Mouse (Mus musculus): ENCODE measurements at regions not wholly inside any gene's neighbourhood (a gene's known extent, or its start where the extent isn't known, plus 50 kb on each side); places are given as distances from the start of the nearest gene placed in this dataset.

DNA sequence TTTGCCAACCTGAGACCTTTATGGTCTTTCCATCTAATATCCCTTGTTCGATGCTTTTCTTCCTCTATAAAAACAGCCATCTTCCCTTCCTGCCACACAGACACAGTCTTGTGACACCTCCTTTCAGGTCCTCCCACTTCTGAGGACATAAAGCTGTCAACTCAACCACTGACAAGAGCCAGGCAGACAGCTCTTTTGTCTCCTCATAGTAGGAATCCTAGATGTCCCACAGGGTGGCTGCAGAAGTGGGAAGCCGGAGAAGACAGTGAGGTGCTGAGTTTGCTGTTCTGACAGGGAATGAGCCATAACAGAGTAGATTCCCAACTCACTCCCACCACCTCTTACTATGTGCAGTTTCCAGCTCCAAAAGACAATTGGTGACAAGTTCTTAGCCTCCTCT, 358.4 kb downstream of the Pmp22 start:
- no peak for DNase-seq

DNA sequence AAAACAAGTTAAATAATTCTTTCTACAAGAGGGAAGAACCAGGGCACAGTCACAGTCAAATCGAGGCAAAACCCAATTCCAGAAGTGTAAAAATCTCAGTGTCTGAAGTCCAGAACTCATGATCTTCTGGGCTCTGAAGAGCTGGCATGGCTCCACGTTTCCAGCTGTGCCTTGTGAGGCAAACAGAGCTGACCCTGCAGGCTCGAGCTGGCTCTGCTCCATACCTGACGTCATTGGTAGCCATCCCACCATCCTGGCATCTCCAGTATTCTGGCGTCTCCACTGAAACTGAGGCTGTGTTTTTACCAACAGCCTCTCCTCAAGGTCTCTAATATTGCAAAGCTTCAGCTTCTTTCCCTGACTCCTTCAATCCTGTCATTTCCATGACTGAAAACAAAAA, 373.4 kb downstream of the Pmp22 start:
- DNase-seq: no peak

GRCm38 (mm10) chr11:63507387-63507786, 378.6 kb downstream of the Pmp22 start:
- DNase-seq: no peak

GRCm38 (mm10) chr11:63508727-63509126, 379.9 kb downstream of the Pmp22 start:
- DNase-seq: no peak

GRCm38 (mm10) chr11:63510611-63511010, 381.8 kb downstream of the Pmp22 start:
- no peak for DNase-seq

DNA sequence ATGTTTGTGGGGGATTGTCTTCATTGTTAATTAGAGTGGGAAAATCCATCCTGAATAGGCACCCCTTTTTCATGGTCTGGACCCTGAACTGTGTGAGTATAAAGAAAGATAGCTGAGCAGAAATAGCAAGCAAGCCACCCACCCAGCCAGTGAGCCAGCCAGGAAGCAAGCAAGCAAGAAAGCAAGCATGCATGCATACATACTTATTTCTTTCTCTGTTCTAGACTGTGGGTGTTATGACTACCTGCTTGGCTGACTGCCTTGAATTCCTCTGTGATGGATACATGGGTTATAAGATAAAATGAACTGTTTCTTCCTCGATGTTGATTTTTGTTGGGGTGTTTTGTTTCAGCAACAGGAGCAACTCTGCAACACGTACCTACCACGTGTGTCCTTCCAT, 385.8 kb downstream of the Pmp22 start:
- no peak for DNase-seq

GRCm38 (mm10) chr11:63518847-63519246, 390.1 kb downstream of the Pmp22 start:
- DNase-seq: no peak

GRCm38 (mm10) chr11:63524254-63524653, 395.5 kb downstream of the Pmp22 start:
- DNase-seq: no peak

DNA sequence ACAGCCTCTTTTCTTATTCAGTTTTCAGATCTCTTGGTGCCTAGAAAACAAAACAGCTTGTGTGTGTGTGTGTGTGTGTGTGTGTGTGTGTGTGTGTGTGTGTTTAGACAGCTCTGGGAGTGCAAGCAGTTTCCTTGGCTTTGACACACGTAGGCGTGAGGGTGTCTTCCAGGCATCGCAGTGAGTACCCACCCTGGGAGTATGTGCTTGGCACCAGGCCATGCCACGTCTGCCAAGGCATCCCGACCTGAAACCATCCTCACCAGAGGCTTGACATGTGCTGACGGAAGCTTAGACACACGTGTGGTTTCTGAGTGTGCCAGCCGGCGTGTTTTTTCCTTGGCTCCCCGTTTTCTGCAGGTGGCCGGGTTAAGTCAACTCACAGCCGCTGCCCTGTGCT, 396.6 kb downstream of the Pmp22 start:
- no peak for DNase-seq

GRCm38 (mm10) chr11:63525956-63526355, 396.1 kb downstream of the Hs3st3b1 start:
- no peak for DNase-seq

GRCm38 (mm10) chr11:63532752-63533151, 389.3 kb downstream of the Hs3st3b1 start:
- DNase-seq: no peak

DNA sequence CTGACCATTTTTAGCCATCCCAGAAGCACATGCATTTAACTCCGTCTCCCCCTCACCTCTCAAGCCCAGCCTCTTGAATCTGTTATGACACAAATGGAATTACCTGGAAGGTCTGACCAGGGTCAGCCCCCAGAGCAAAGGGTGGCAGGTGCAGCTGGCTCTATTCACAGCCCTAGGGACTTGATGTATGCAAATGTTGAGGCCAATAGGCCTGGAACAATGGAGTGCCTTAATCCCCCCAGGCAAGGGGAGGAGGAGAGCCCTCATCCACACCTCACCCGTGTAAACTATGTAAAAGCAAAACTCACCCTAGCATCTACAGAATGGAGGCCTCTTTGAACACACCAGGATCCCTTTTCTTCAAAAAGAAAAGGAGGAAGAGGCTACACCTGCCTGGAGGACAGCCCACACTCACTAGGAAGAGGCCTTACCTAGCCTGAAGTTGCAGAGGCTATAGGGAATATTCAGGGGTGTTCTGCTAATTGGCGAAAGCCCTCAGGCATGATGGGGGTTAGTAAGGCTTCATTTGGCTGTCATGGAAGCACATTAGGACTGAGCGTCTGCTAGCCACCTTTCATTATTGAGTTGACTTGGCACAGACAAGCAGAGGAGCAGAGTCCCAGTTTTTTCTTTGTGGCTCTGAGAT, 388.4 kb downstream of the Hs3st3b1 start:
- no peak for DNase-seq

GRCm38 (mm10) chr11:63537693-63538092, 384.4 kb downstream of the Hs3st3b1 start:
- no peak for DNase-seq

DNA sequence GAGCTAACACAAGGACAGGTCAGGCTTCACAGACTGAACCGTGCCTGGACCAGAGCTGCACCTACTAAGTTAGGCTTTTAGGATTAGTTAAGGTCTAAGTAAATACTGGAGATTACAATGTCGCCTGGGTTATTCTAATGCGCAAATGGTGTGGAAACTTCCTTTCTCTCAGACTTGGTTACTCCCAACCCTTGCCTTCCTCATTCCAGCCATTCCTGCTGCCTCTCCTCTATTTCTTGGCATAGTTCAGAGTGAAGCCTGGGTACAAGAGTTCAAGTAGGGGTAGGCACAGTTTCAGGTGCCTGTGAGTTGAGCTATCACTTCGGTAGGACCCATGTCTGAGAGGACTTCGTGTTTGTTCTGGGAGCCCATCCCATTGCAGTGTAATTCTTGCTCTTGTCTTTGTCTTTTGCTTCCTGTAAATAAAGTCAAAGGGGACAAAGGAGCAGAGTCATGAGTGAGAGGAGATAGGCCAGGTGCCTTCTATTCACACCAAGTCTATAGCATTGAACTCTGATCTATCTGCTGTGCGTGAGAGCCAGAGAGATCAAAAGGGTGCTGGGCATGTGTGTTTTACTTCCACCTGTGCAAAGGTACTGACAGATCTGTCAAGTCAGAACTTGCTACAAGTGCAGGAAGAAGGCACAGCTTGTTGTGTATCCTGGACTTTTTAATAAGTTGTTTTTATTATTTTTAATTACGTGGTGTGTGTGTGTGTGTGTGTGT, 378.0 kb downstream of the Hs3st3b1 start:
- no peak for DNase-seq

GRCm38 (mm10) chr11:63545516-63545915, 376.6 kb downstream of the Hs3st3b1 start:
- DNase-seq: no peak

GRCm38 (mm10) chr11:63560466-63560865, 361.6 kb downstream of the Hs3st3b1 start:
- DNase-seq: no peak

DNA sequence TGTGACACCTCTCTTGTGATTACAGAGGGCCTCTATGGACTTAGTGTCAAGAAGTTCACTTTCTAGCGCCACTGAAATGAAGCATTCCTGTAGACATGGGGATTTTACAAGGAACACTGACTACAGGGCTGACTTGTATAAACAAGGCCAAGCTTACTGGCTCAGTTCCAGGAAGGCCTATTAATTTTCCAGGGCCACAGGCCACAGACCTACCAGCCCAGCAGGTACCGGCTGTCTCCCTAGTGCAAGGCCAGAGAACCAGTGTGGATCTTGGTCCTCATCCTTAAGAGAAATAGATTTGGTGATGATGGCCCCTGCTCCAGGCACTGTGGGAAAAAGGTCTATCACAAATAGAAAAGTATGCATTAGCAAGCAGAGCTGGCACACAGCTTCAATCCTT, 359.4 kb downstream of the Hs3st3b1 start:
- DNase-seq: no peak

DNA sequence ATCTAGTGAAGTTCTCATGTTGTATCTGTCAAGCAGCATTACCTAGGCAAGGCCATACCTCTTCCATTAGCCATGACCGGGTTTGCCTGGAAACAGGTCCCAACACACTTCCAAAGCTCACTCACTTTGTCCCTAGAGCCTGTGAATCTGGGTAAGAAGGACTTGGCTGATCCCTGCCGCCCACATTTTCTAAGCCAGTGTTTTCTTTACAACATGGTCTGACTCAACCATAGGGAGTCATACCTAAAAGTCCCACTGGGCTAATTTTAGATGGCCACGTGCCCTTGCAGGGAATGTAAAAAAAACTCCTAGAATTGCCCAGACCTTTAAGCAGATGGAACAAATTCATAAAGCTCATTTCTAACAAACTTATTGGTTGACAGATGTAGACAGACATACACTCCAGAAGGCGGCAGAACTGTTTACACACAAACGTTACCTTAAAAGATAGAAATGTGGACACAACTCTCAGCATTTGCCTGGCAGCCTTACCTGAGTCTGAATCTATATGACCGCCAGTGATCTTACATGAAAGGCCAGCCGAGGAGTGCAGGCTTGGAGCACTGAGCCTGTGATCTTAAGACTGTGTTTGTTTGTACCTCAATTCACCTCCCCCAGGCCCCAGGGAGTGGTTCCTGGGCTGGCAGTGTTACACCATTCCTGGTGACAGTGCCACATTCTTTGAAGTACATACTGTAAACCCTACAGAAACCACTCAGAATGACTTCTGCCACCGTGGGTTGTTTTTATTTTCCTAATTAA, 356.4 kb downstream of the Hs3st3b1 start:
- DNase-seq: no peak

DNA sequence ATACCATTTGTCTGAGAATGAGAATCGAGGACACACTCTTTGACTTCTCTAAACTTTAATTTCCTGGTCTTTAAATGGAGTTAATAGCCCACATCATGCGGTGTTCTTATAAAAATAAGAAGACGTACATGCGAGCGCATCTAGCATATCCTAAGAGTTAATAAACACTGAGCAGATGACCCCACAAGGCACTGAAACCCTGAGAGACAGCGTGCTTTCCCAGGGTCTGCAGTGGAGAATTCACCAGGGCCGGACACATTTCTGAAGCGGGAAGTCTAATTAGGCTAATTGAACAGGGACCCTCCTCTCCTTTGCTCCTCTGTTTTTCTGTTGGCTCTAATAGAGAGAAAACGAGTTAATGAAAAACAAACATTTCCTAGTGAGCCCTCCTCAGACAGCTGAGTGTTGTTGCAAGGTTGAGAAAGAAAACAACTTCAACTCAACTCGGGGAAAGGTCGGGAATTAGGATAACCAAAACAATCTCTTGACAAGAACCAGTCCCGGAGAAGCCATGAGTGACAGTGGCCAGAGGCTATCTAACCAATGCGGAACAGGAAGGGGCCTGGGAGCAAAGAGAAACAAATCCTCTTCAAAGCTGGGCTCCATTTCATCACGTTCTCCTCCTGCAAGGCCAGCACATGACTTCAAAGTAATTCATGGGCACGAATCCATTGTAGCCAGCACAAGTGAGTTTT, 352.2 kb downstream of the Hs3st3b1 start:
- DNase-seq: no peak

- no peak for DNase-seq
These were observed 351.4 kb downstream of the Hs3st3b1 start for GRCm38 (mm10) chr11:63570646-63571045.

GRCm38 (mm10) chr11:63573271-63573670, 348.8 kb downstream of the Hs3st3b1 start:
- no peak for DNase-seq

DNA sequence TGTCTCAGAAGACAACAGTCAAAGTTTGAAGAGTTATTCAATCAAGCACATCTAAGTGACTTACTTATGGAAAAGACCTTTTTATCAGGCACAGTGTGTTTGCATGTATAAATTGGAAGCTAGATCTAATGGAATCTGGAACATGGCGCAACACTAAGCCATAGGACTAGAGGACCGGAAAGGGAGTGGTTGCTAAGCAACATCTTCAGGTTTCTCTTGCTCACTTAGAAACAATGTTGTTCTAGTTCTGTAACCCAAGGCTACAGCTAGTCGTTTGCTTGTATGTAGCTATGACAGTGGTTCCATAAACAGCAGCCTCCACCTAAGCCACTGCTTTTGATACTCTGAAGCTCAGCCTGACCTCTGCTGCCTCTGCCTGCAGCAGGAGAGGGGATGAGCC, 338.8 kb downstream of the Hs3st3b1 start:
- DNase-seq: no peak
